Mouse (Mus musculus) T-cell, adult 66 days (primary cell): Measurements from ENCODE around the gene Pfkfb3. TPM values are rescaled to one million over a fixed set of nuclear protein-coding genes. Genes with fewer than 3 reads are reported as not detected.

ENCODE experiments used
- total RNA-seq, 2 experiments: library from RNA; stranded (reverse); gene quantifications; 3 replicates in 1 of 2; 4 replicates in 1 of 2; pipeline ENCODE4 v1.2.4; 2023

Pfkfb3 gene
- 10 to 100 TPM; 39.2 to 39.4 TPM for total RNA-seq

GRCm38 (mm10) chr2:11553471-11554400, at the start of gene Pfkfb3:
Gene Pfkfb3 (minus strand): TSS chr2:11554077.

Other genes with a start within 250 kb of the Pfkfb3 start
- gene Rbm17, start 50.1 kb upstream of the Pfkfb3 start, total RNA-seq = 100 to 1,000 TPM; 125 to 144 TPM
- gene Gm17490, start 72.2 kb upstream of the Pfkfb3 start, total RNA-seq = not detected
- 10 to 100 TPM; 29.8 to 30.4 TPM for gene Il2ra, start 88.7 kb upstream of the Pfkfb3 start, total RNA-seq
- gene Il15ra, start 151.2 kb upstream of the Pfkfb3 start, total RNA-seq = 10 to 100 TPM; 10.2 to 17.7 TPM
- 10 to 100 TPM; 36.0 to 46.2 TPM for gene Fbh1, start 223.5 kb upstream of the Pfkfb3 start, total RNA-seq
- 10 to 100 TPM; 81.1 to 82.9 TPM for gene Ankrd16, start 223.8 kb upstream of the Pfkfb3 start, total RNA-seq